Mouse (Mus musculus): ENCODE results near the gene Foxk2. TPM values are rescaled to one million over a fixed set of nuclear protein-coding genes. Genes with fewer than 3 reads are reported as not detected.
"Not testable (repeated sequence)": the region's sequence is repeated elsewhere in the genome, so short reads cannot be mapped to it uniquely, and the experiment has no call there.

Foxk2 gene
- total RNA-seq, 2 experiments from 2014 or later, result 18.9 to 24.7 TPM

- intact Hi-C loops (cut with DNase I; ENCODE audit: low total_unique reads), result no loop called here
- DNase-seq, result peak; percentile 30
These were observed 569 bp downstream of the Foxk2 start for GRCm38 (mm10) chr11:121260211-121260906.

GRCm38 (mm10) chr11:121261074-121261473 is 1.3 kb downstream of the Foxk2 start:
- intact Hi-C loops (cut with DNase I; ENCODE audit: low total_unique reads), result no loop called here

DNA sequence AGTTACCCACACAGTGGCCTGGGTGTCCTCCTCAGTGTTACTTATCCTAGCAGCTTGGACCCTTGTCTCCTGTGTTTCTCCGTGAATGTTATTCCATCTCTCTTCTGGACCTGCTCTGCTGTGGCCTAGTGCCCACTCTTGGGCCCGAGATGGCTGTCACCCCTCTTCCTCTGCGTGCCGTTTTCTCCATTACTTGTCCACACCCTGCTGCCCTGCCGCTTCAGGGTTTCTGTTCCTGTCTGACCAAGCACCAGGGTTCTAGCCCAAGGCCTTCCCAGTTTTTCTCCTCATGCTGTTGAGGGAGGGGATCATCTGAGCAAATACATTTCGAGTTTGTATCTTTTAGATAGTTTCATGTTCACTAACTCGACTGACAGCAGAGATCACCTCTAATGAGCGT is 17.7 kb downstream of the Foxk2 start:
- intact Hi-C loops (cut with DNase I; ENCODE audit: low total_unique reads), result no loop called here
- no peak for DNase-seq

More at GRCm38 (mm10) chr11:121261074-121261473, 1.3 kb downstream of the Foxk2 start:
- no peak for DNase-seq

DNA sequence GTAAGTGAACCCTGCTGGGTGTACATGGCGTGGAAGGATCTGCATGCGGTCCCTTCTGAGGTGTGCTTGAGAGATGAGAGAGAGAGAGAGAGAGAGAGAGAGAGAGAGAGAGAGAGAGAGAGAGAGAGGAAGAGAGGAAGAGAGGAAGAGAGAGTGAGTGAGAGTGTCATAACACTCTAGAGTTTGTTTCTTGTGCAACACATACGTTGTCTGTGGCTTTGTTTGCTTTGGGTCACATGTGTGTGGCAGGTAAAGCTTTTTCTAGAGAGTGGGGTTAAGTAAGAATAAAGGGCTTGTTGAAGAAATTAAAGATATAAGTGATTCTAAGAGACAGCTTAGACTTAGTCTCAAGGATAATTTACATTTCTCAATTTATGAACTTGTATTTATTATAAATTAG is 18.2 kb downstream of the Foxk2 start:
- DNase-seq, result no peak
- intact Hi-C loops (cut with DNase I; ENCODE audit: low total_unique reads), result no loop called here

DNA sequence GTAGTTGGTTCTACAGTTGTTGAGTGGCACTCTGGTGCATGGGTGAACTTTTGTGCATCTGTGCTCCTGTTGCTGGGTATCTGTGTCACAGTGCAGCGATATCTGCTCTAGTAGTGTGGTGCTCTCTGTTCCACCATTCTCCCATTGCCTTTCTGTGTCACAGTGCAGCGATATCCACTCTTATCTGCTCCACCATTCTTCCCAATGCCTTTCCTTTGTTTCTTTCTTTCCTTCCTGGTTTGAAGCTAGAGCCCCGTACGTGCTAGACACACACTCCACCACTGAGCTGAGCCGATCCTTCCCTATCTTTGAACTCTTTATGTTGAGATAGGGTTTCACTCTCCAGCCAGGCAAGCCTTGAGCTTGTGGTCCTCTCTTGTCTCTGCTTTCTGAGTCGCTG is 23.1 kb downstream of the Foxk2 start:
- no peak for DNase-seq
- intact Hi-C loops (cut with DNase I; ENCODE audit: low total_unique reads), result no loop called here

GRCm38 (mm10) chr11:121289859-121290258 is 30.1 kb downstream of the Foxk2 start:
- intact Hi-C loops (cut with DNase I; ENCODE audit: low total_unique reads), result loop anchor here (5.0 kb wide), 1 partner anchor 63 kb away; the partner anchor contains the start of gene Cybc1

GRCm38 (mm10) chr11:121294771-121295170 is 35.0 kb downstream of the Foxk2 start:
- intact Hi-C loops (cut with DNase I; ENCODE audit: low total_unique reads), result no loop called here
- no peak for DNase-seq

More at GRCm38 (mm10) chr11:121289859-121290258, 30.1 kb downstream of the Foxk2 start:
- no peak for DNase-seq

GRCm38 (mm10) chr11:121298493-121298892 is 38.7 kb downstream of the Foxk2 start:
- no peak for DNase-seq

DNA sequence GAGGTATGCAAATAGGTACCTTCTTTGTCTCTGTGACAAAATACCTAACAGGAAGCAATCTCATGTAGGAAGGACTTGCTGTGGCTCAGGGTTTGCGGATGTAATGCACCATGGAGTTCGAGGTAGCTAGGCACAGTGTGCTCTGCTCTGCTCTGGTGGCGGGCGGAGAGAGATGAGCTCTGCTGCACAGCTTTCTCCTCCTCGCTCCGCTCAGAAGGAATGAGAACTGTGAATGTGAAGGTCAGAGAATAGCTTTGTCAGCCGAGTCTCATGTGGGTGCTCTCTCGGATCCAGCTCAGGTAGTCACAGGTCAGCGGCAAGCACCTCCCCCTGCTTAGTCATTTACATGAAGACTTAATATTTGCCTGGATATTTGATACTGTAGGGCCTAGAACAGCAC is 40.5 kb downstream of the Foxk2 start:
- intact Hi-C loops (cut with DNase I; ENCODE audit: low total_unique reads), result no loop called here
- DNase-seq, result no peak

More at GRCm38 (mm10) chr11:121298493-121298892, 38.7 kb downstream of the Foxk2 start:
- intact Hi-C loops (cut with DNase I; ENCODE audit: low total_unique reads), result no loop called here

GRCm38 (mm10) chr11:121305371-121305770 is 45.6 kb downstream of the Foxk2 start:
- DNase-seq, result no peak
- intact Hi-C loops (cut with DNase I; ENCODE audit: low total_unique reads), result no loop called here

DNA sequence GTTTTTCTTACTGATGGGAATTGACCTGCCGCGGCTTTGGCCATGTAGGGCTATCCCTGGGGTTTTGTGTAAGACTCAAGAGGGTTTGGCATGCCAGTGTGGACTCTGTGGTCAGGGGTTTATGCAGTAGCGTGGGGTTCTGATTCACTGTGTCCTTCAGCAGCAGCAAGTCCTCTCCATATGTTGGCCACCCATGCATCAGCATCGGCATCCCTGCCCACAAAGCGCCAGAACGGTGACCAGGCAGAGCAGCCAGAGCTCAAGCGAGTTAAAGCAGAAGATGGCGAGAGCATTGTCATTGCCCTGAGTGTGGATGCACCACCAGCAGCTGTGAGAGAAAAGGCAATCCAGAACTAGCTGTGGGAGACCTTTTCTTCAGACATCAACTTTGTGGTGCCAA is 46.8 kb downstream of the Foxk2 start:
- intact Hi-C loops (cut with DNase I; ENCODE audit: low total_unique reads), result no loop called here
- no peak for DNase-seq

- intact Hi-C loops (cut with DNase I; ENCODE audit: low total_unique reads); DNase-seq: not testable (repeated sequence)
These were observed 47.9 kb downstream of the Foxk2 start for GRCm38 (mm10) chr11:121307712-121308111.

DNA sequence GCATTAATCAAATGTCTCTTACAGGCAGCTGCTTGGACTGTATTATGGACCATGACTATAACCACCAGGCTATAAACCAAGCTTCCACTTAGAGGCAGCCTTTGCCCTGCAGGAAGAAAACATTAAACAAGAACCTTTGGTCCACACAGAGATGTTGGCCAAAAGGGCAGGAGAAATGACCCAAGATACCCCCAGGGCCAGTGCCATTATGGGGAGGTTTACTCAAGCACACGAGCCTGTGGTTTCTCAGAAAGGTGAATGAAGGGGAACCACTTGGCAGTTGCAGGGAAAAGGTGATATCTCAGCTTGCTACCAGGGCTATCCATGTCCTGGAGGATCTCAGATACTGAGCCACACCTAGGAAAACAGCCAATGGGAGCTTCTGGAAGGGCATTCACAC is 66.2 kb downstream of the Foxk2 start:
- DNase-seq, result no peak
- intact Hi-C loops (cut with DNase I; ENCODE audit: low total_unique reads), result no loop called here

GRCm38 (mm10) chr11:121326681-121327080 is 66.9 kb downstream of the Foxk2 start:
- intact Hi-C loops (cut with DNase I; ENCODE audit: low total_unique reads), result no loop called here

DNA sequence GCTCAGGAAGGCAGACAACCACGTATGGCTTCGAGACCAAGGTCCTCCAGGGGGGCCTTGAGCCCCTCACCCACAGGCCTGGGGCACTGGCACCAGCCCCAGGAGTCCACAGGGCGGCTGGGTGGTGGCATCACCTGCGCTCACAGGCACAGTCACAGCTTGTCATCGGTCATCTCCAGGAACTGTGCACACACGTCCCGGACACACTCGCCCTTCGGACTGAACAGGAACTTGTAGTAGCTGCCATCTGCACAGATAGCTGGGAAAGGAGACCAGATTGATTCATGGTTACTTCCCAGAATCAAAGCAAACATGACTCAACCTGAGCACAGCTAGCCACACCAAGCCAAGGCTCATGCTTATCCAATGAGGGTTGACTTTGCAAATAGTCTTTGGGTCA is 68.4 kb downstream of the Foxk2 start:
- intact Hi-C loops (cut with DNase I; ENCODE audit: low total_unique reads), result no loop called here
- no peak for DNase-seq

More at GRCm38 (mm10) chr11:121326681-121327080, 66.9 kb downstream of the Foxk2 start:
- no peak for DNase-seq

DNA sequence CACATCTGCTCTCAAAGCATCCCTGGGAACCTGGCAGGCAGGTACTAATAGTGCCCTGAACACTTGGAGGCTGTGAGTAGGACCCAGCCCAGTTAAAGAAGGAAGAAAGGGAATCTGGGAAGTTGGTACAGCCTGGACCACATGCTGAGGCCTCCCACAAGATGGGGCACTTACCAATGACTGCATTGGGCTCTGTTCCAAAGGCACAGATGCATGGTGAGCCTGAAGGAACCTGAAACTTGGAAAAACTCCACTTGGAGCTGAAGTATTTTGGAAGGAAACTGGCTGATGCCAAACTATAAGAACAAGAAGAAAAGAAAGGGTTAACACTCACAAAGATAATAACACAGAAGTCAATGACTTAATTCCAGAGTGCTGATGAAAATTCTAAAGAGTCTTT is 68.8 kb downstream of the Foxk2 start:
- intact Hi-C loops (cut with DNase I; ENCODE audit: low total_unique reads), result no loop called here
- no peak for DNase-seq

DNA sequence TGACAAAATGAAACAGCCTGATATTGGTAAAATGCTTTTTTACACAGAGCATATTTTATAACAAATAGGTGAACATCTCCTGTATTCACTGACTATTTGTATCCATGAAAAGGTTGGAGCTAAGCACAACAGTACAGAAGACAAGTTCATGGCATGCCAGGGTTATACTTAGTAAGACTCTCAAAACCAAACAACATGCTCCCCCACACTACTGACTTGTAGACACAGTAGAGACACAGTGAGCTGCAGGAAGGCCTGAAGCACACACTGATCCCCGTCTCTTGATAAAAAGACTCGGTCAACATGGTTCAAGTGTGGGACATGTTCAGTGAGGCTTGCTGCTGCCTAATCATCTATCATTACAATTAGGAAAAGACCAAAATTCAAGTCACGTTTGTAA is 71.9 kb downstream of the Foxk2 start:
- intact Hi-C loops (cut with DNase I; ENCODE audit: low total_unique reads), result no loop called here
- no peak for DNase-seq

GRCm38 (mm10) chr11:121339647-121340046 is 79.9 kb downstream of the Foxk2 start:
- intact Hi-C loops (cut with DNase I; ENCODE audit: low total_unique reads), result no loop called here
- no peak for DNase-seq

DNA sequence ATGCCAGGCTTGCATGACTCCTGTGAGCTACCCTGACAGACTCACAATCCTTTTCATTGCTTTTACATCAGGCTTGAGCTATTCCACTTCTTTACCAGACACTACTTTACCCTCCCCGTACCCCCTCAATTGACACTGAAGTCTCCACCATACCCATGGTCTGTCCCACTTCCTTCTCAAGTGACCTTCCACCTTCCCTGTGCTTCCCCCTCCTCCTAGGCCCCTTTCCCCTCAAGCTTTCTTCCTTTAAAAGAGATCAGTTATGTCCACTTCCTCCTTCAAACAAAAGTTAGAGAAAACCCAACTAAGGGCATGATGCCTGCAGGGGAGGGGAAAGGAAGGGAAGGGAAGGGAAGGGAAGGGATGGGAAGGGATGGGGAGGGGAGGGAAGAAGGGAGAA is 80.5 kb downstream of the Foxk2 start:
- intact Hi-C loops (cut with DNase I; ENCODE audit: low total_unique reads), result no loop called here
- DNase-seq, result no peak

GRCm38 (mm10) chr11:121342423-121342822 is 82.6 kb downstream of the Foxk2 start:
- DNase-seq; intact Hi-C loops (cut with DNase I; ENCODE audit: low total_unique reads): not testable (repeated sequence)

- peak; percentile 61 for DNase-seq
These were observed 87.2 kb downstream of the Foxk2 start for GRCm38 (mm10) chr11:121347036-121347435.

GRCm38 (mm10) chr11:121348166-121348565 is 88.4 kb downstream of the Foxk2 start:
- intact Hi-C loops (cut with DNase I; ENCODE audit: low total_unique reads), result no loop called here

More at GRCm38 (mm10) chr11:121347036-121347435, 87.2 kb downstream of the Foxk2 start:
- intact Hi-C loops (cut with DNase I; ENCODE audit: low total_unique reads), result no loop called here

More at GRCm38 (mm10) chr11:121348166-121348565, 88.4 kb downstream of the Foxk2 start:
- DNase-seq, result no peak

All from gastrocnemius, postnatal 14 days (tissue).